Mouse (Mus musculus) embryonic facial prominence, embryonic 11.5 days (tissue): ENCODE measurements around the gene Nectin1. TPM values are rescaled to one million over a fixed set of nuclear protein-coding genes. Genes with fewer than 3 reads are reported as not detected.

Source experiments
- ATAC-seq: fragments of 200-750 bp; cut with Nextera tagmentation; replicated peaks from 2 replicates; pipeline ENCODE4 v1.8.0; 2017; ENCODE audit warnings: low read depth; ENCODE audit not compliant: insufficient number of reproducible peaks, low FRiP score, low TSS enrichment
- DNase-seq: peaks from one replicate; pipeline ENCODE4 v3.0.0-alpha.2; 2015; ENCODE audit warnings: low spot score
- H3K27ac ChIP-seq: fragments of 300-500 bp; sonication (generic); replicated peaks from 2 replicates; pipeline ENCODE4 v1.5.1; 2014; ENCODE audit warnings: mild to moderate bottlenecking, low read depth, low read length, control low read depth
- H3K27me3 ChIP-seq: fragments of 300-500 bp; sonication (generic); 2 replicates; pipeline ENCODE4 v1.6.1; 2014; ENCODE audit warnings: mild to moderate bottlenecking, low read length, moderate library complexity, mixed read lengths; ENCODE audit not compliant: control insufficient read depth, insufficient read depth
- H3K36me3 ChIP-seq: fragments of 300-500 bp; sonication (generic); replicated peaks from 2 replicates; pipeline ENCODE4 v1.6.1; 2014; ENCODE audit warnings: low read depth, mild to moderate bottlenecking, low read length, moderate library complexity, mixed read lengths; ENCODE audit not compliant: control insufficient read depth, insufficient read depth
- H3K4me1 ChIP-seq: fragments of 300-500 bp; sonication (generic); 2 replicates; pipeline ENCODE4 v1.6.1; 2014; ENCODE audit warnings: low read length, mixed read lengths; ENCODE audit not compliant: control insufficient read depth, insufficient read depth
- H3K4me2 ChIP-seq: fragments of 300-500 bp; sonication (generic); 2 replicates; pipeline ENCODE4 v1.6.1; 2014; ENCODE audit warnings: low read depth, mild to moderate bottlenecking, control low read depth, low read length, moderate library complexity
- H3K4me3 ChIP-seq: fragments of 300-500 bp; sonication (generic); 2 replicates; pipeline ENCODE4 v1.5.1; 2014; ENCODE audit warnings: low read depth, low read length, control low read depth
- H3K9ac ChIP-seq: fragments of 300-500 bp; sonication (generic); replicated peaks from 2 replicates; pipeline ENCODE4 v1.6.1; 2014; ENCODE audit warnings: mild to moderate bottlenecking, control low read depth, low read length
- H3K9me3 ChIP-seq: fragments of 300-500 bp; sonication (generic); replicated peaks from 2 replicates; pipeline ENCODE4 v1.6.1; 2016; ENCODE audit warnings: mild to moderate bottlenecking, low read length, inconsistent platforms, mixed read lengths; ENCODE audit not compliant: control insufficient read depth
- WGBS: fragments of 180-500 bp; shearing (Covaris S2); extraction: QIAGEN DNeasy Blood & Tissue Kit; methylation state at CpG from one replicate; pipeline ENCODE4 v1.1.7; 2014; 5-methylcytosine and 5-hydroxymethylcytosine counted together
- polyA plus RNA-seq: library from polyadenylated mRNA; unstranded; fragments of >200 nt; fragmentation: Nextera tagmentation; extraction: Ambion mirVana; gene quantifications from 2 replicates; pipeline ENCODE4 v1.2.1, GENCODE M21; 2014

Gene Nectin1
- polyA plus RNA-seq, 1 experiment from 2014 or later, result 4.8 TPM

DNA sequence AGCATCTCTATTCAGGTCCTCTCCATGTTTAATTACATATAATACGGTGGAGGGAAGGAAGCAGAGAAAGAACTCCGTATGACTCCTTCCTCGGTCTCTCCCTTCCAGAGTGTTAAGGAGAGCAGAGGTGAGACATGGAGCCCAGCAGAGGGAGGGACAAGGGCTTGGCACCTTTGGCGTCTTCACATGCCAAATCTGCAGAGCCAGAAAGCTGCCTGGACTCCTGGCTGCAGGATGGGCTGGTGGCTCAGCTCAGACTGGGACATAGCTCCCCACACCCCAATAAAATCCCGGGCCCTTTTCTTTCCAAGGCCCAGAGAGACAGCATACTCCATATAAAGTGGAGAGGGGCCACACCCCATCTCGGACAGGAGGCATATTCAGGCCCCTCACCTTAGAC lies 85.2 kb downstream of the Nectin1 start:
- ATAC-seq (no peak), DNase-seq (no peak)
- no peaks in the 10 kb centered on the region for H3K36me3 ChIP-seq
- no peak overlapping the region for H3K9ac ChIP-seq
- H3K27ac ChIP-seq, result no peak overlapping the region
- 74% methylated on average over 6 of the region's 6 CpGs for WGBS
- H3K4me2 ChIP-seq, result no peak overlapping the region
- H3K4me3 ChIP-seq, result no peak overlapping the region
- H3K4me1 ChIP-seq, result peaks cover 3% of the 10 kb centered on the region
- H3K27me3 ChIP-seq, result no peaks in the 10 kb centered on the region
- H3K9me3 ChIP-seq, result no peaks in the 10 kb centered on the region

DNA sequence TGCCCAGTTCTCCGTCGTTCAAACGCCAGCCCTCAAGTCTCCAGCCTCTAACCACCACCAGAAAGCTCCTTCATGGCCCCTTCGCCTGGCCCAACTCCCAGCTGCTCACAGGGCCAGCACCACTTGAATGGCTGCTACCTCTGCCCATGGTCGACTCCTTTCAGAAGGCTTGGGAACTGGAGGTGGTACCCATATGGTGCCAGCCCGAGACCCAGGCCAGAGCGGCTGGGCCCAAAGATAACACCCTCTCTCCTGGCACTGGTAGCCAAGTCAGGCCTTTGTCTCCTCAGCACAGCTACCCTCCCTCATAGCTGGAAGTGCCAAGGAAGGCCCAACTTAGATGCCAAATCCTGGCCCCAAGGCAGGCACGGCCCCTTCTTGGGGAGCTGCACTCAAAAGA lies 89.4 kb downstream of the Nectin1 start:
- no peak overlapping the region for H3K4me3 ChIP-seq
- no peaks in the 10 kb centered on the region for H3K9me3 ChIP-seq
- H3K9ac ChIP-seq, result no peak overlapping the region
- no peak overlapping the region for H3K27ac ChIP-seq
- DNase-seq, result no peak
- no peak overlapping the region for H3K4me2 ChIP-seq
- no peaks in the 10 kb centered on the region for H3K4me1 ChIP-seq
- no peak for ATAC-seq
- H3K36me3 ChIP-seq, result no peaks in the 10 kb centered on the region
- 96% methylated on average over 8 of the region's 8 CpGs for WGBS
- no peaks in the 10 kb centered on the region for H3K27me3 ChIP-seq

DNA sequence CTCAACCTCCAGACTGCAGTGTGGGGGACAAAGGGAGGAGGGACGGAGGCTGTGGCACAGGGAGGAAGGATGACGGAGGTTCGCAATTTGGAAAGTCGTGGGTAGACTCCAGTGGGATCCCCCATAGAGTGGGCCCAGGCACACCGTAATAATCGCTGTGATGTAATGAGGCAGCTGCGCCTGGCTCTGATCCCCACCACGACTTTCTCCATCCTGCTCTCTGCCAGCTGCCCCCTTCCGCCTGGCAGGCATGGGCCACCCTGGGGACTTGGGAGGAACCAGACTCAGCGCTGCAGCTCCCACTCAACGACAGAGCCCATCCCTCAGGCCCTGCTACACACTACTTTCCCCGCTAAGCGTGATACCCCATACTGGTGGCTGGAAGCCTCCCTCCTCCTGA lies 90.5 kb downstream of the Nectin1 start:
- WGBS, result 75% methylated on average over 13 of the region's 13 CpGs
- Histone ChIP-seq H3K4me1 (no peaks in the 10 kb centered on the region), H3K4me3 (no peak overlapping the region), H3K27me3 (no peaks in the 10 kb centered on the region), H3K36me3 (no peaks in the 10 kb centered on the region), H3K9me3 (no peaks in the 10 kb centered on the region), H3K9ac (no peak overlapping the region), H3K4me2 (no peak overlapping the region), H3K27ac (no peak overlapping the region)
- ATAC-seq (0 out of 2 replicates have a peak, but pooled peaks have one; percentile 8), DNase-seq (no peak)

DNA sequence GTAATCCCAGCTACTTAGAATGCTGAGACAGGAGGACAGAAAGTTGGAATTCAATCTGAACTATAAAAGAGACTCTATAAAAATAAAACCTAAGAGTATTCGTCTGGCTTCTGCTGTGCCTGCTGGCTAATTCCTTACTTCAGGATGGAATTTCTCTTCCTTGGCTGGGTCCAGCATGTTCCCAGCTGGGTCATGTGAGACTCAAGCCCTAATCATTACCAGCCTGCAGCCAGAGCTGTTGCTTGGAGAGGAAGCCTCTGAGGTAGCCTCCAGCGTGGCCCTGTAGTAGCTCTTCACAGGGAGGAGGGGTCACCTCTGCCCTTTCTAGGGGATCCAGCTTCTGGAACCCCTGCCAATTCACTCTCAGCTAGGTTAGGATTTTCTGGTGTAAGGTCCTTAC lies 94.8 kb downstream of the Nectin1 start:
- H3K9ac ChIP-seq, result no peak overlapping the region
- no peak overlapping the region for H3K4me2 ChIP-seq
- no peaks in the 10 kb centered on the region for H3K27me3 ChIP-seq
- H3K27ac ChIP-seq, result no peak overlapping the region
- H3K4me3 ChIP-seq, result no peak overlapping the region
- no peaks in the 10 kb centered on the region for H3K36me3 ChIP-seq
- peak; percentile 73 for DNase-seq
- peaks cover 3% of the 10 kb centered on the region; the same call in 1 of the 2 replicates for H3K4me1 ChIP-seq
- H3K9me3 ChIP-seq, result no peaks in the 10 kb centered on the region
- no peak for ATAC-seq
- 21% methylated on average over 2 of the region's 2 CpGs for WGBS

DNA sequence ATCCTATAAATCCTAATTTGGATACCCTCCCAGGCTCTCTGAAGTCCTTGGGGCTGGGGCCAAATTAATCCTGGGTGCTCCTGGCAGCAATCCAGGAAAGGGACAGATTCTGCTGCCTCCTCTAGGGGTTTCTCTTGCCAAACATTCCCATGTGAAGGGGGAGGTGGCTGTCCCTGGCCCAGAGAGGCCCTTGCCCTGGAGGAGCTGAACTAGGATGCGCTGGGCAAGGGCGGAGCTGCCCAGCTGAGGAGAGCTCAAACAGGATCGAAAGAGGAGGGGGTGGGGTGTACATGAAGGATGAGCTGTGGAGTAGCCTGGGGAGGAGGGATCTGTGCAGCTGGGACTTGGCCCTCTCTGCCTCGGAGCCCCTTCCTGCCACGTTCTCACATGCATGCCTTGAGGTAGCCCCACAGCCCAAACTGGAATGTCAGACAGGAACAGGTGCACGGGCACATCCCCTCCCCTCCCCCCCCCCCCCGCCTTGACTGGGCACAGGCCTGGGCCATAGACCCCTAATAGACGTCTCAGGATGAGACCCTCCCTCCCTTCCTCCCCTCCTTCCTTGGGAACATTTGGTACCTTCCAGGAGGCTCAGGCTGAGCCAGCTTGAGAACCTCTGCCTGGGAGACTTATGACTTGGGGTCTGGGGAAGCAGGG lies 99.3 kb downstream of the Nectin1 start:
- H3K27me3 ChIP-seq, result peaks cover 8% of the 10 kb centered on the region; the same call in 1 of the 2 replicates
- no peak overlapping the region for H3K4me3 ChIP-seq
- DNase-seq, result peak; percentile 29

DNA sequence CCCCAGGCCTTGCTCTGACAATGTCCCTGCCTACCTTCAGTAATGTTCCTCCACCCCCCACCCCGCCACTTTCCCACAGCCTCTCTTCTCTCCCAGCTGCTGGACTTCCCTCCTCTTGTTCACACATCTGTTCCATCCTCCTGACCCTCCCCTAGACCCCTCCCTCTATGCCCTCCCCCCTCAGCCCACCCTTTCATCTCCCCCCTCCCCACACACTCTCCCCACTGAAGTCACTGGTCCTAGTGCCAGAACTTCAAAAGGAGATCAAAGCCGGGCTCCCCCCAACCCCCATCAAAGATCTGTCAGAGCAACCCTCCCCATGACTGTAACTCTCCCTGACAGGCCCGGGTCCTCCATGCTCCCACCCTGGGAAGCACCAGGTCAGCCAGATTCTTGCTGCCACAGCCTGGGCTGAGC lies 99.9 kb downstream of the Nectin1 start:
- DNase-seq, result peak; percentile 42
- Histone ChIP-seq H3K27ac (no peak overlapping the region), H3K9ac (no peak overlapping the region), H3K4me3 (no peak overlapping the region), H3K36me3 (no peaks in the 10 kb centered on the region), H3K4me1 (peaks cover 3% of the 10 kb centered on the region; the same call in 1 of the 2 replicates), H3K27me3 (peaks cover 8% of the 10 kb centered on the region; the same call in 1 of the 2 replicates), H3K4me2 (no peak overlapping the region), H3K9me3 (no peaks in the 10 kb centered on the region)
- peak; percentile 45; the same call in 1 of the 2 replicates for ATAC-seq
- WGBS, result 10% methylated on average over 2 of the region's 3 CpGs

More for the DNA sequence above, 99.3 kb downstream of the Nectin1 start:
- Histone ChIP-seq H3K27ac (no peak overlapping the region), H3K36me3 (no peaks in the 10 kb centered on the region), H3K4me1 (peaks cover 3% of the 10 kb centered on the region; the same call in 1 of the 2 replicates), H3K9ac (no peak overlapping the region), H3K4me2 (no peak overlapping the region), H3K9me3 (no peaks in the 10 kb centered on the region)
- 5% methylated on average over 6 of the region's 8 CpGs for WGBS
- peak; percentile 64 for ATAC-seq

DNA sequence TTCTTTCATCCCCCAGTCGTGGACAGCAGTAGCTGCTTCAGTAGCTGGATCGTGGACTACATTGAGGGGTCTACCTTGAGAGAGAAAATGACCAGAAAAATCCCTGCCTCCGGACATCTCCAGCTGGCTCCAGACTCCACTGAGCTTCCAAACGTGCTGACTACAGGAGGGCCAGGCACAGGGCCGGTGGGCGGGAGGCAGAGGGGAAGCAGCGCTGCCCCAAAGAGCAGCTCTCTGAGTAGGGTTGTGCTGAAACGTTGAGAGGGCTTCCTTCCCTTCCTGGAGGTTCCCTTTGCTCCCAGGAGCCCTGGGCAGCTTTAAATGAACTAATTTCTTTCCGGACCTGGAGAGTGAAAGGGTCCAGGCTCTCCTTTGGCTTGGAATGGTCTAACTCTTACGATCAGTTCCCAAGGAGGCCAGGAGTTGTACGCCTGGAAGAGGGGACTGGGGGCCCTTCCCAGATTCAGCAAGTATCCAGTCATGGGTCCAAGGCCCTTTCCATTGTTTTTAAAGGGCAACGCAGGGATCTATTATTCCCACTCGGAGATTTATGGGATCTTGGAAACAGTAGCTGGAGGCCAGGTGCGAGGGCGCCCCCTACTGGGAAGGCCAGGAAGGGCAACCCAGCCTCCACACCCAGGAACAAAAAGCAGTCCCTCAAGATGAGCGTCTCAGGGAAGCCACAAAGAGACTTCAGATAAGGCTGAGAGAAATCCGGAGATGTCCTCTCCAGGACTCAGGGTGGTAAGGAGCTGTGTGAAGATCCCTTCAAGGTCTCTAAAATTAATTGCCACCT lies 102.1 kb downstream of the Nectin1 start:
- Histone ChIP-seq H3K4me2 (no peak overlapping the region), H3K36me3 (no peaks in the 10 kb centered on the region), H3K4me3 (no peak overlapping the region), H3K27ac (no peak overlapping the region), H3K27me3 (peaks cover 8% of the 10 kb centered on the region; the same call in 1 of the 2 replicates), H3K9me3 (no peaks in the 10 kb centered on the region), H3K9ac (no peak overlapping the region), H3K4me1 (peaks cover 3% of the 10 kb centered on the region; the same call in 1 of the 2 replicates)
- DNase-seq (peak; percentile 61), ATAC-seq (no peak; the same call in 1 of the 2 replicates)
- 7% methylated on average over 17 of the region's 17 CpGs for WGBS

DNA sequence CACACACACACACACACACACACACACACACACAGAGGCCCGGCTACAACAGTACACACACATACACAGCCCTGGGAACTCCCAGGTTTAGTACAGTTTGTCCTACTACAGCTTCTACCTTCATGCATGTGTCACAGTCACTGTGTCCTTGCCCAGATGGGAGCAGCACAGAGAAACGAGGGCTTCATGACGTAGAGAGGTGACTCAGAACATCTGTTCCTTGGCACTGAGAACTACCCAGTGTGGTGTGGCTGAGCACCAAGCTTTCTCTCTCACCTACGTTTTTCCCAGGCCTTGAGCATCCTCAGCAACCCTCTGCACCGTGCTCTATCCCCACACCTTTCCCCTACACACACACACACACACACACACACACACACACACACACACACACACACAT lies 104.1 kb downstream of the Nectin1 start:
- Histone ChIP-seq H3K27ac (no peak overlapping the region), H3K9me3 (no peaks in the 10 kb centered on the region), H3K9ac (no peak overlapping the region), H3K36me3 (no peaks in the 10 kb centered on the region), H3K4me3 (no peak overlapping the region), H3K27me3 (peaks cover 8% of the 10 kb centered on the region; the same call in 1 of the 2 replicates), H3K4me2 (no peak overlapping the region), H3K4me1 (peaks cover 1% of the 10 kb centered on the region; the same call in 1 of the 2 replicates)
- WGBS, result 58% methylated on average over 5 of the region's 5 CpGs
- ATAC-seq (no peak), DNase-seq (no peak)
